ENCODE assay signal across 8 mouse cellular contexts in genomic region chr4:8380711-8381338, GRCm38 (mm10).
DNase-seq lines count a peak whose midpoint lies in the region; ATAC-seq lines count a peak whose summit lies in the region.

No protein-coding gene starts in this region.

- DNase-seq in 3134 (ENCODE audit: extremely low read depth, insufficient read length, low spot score) (peak; percentile 32), ES-CJ7 (ENCODE audit: low read depth, low spot score) (peak; percentile 61)
- peak; percentile 59 to 75 for DNase-seq in cerebellum, adult 18-20 months
- DNase-seq in hindlimb bud, embryonic 11.5 days (ENCODE audit: extremely low spot score, low read depth, low spot score), result peak; percentile 66
- DNase-seq in left cerebral cortex, postnatal 25 days (ENCODE audit: low spot score in 2 of 2), result peak; percentile 71 to 83
- DNase-seq in thymus, postnatal 4 days, result peak; percentile 59

- H3K4me1 ChIP-seq in forebrain, embryonic 16.5 days (replicated peaks; ENCODE audit: control insufficient read depth, insufficient read depth, low read length), result 0 out of 2 replicates have a peak, but pooled peaks cover 2% of the 10 kb centered on the region
- H3K4me1 ChIP-seq in midbrain, embryonic 16.5 days (ENCODE audit: control insufficient read depth, insufficient read depth, low read length), result no peaks in the 10 kb centered on the region

- no peaks in the 10 kb centered on the region for H3K27me3 ChIP-seq in forebrain, embryonic 16.5 days (replicated peaks; ENCODE audit: control insufficient read depth, insufficient read depth, low read length)
- no peaks in the 10 kb centered on the region for H3K27me3 ChIP-seq in midbrain, embryonic 16.5 days (ENCODE audit: control insufficient read depth, insufficient read depth, low read depth, low read length)

- peak; percentile 76 for ATAC-seq in forebrain, embryonic 16.5 days
- peak; percentile 84 for ATAC-seq in midbrain, embryonic 16.5 days

- no peak overlapping the region for H3K4me3 ChIP-seq in forebrain, embryonic 16.5 days (replicated peaks; ENCODE audit: low read length)
- no peak overlapping the region for H3K4me3 ChIP-seq in midbrain, embryonic 16.5 days (ENCODE audit: low read depth, low read length)

- no peak overlapping the region; the same call in 1 of the 2 replicates for H3K27ac ChIP-seq in forebrain, embryonic 16.5 days (ENCODE audit: low read length)
- no peak overlapping the region for H3K27ac ChIP-seq in midbrain, embryonic 16.5 days (ENCODE audit: low read length)

- no peaks in the 10 kb centered on the region for H3K9me3 ChIP-seq in forebrain, embryonic 16.5 days (ENCODE audit: control insufficient read depth, low read length)
- no peaks in the 10 kb centered on the region for H3K9me3 ChIP-seq in midbrain, embryonic 16.5 days (replicated peaks; ENCODE audit: control insufficient read depth, low read length, poor library complexity, severe bottlenecking)

- 58% methylated on average over 5 of the region's 5 CpGs for whole genome bisulfite sequencing in forebrain, embryonic 16.5 days
- WGBS in midbrain, embryonic 16.5 days, result 63% methylated on average over 5 of the region's 5 CpGs

- intact Hi-C loops in left cerebral cortex, postnatal 25 days (cut with DNase I), result loop anchor here (1.0 to 10.0 kb wide), 3 partner anchors 216 to 716 kb away; no protein-coding TSS in a partner anchor

- no peak overlapping the region for H3K4me2 ChIP-seq in forebrain, embryonic 16.5 days (ENCODE audit: low read length)
- no peak overlapping the region for H3K4me2 ChIP-seq in midbrain, embryonic 16.5 days (ENCODE audit: low read length)

- no peaks in the 10 kb centered on the region for H3K36me3 ChIP-seq in forebrain, embryonic 16.5 days (ENCODE audit: control insufficient read depth, insufficient read depth)
- H3K36me3 ChIP-seq in midbrain, embryonic 16.5 days (ENCODE audit: control insufficient read depth, insufficient read depth, low read length), result no peaks in the 10 kb centered on the region

- H3K9ac ChIP-seq in forebrain, embryonic 16.5 days (replicated peaks; ENCODE audit: low read depth, low read length), result no peak overlapping the region
- H3K9ac ChIP-seq in midbrain, embryonic 16.5 days (ENCODE audit: low read depth, low read length), result no peak overlapping the region
